Mouse (Mus musculus) kidney, adult 2 months (tissue): ENCODE results near the gene March11.

ENCODE experiments used
- CTCF ChIP-seq: fragments of 200-500 bp; conservative IDR thresholded peaks from 2 replicates; pipeline ENCODE4 v1.5.1; 2011; ENCODE audit warnings: low read depth, mild to moderate bottlenecking, control low read depth, low read length, moderate library complexity, mixed read lengths; ENCODE audit not compliant: insufficient read depth, insufficient read length
- POLR2A ChIP-seq: fragments of 200-500 bp; IDR thresholded peaks from one replicate; pipeline ENCODE4 v1.6.1; 2011; ENCODE audit warnings: low read depth, low read length, control low read depth

GRCm38 (mm10) chr15:26344329-26344728, 35.5 kb downstream of the March11 start:
- TF ChIP-seq CTCF (no peak), POLR2A (no peak)
